Mouse (Mus musculus): ENCODE data around the gene Ppp1r37. TPM values are rescaled to one million over a fixed set of nuclear protein-coding genes. Genes with fewer than 3 reads are reported as not detected.

Ppp1r37 gene
- polyA plus RNA-seq, 1 experiment from 2014 or later: 37.8 TPM

DNA sequence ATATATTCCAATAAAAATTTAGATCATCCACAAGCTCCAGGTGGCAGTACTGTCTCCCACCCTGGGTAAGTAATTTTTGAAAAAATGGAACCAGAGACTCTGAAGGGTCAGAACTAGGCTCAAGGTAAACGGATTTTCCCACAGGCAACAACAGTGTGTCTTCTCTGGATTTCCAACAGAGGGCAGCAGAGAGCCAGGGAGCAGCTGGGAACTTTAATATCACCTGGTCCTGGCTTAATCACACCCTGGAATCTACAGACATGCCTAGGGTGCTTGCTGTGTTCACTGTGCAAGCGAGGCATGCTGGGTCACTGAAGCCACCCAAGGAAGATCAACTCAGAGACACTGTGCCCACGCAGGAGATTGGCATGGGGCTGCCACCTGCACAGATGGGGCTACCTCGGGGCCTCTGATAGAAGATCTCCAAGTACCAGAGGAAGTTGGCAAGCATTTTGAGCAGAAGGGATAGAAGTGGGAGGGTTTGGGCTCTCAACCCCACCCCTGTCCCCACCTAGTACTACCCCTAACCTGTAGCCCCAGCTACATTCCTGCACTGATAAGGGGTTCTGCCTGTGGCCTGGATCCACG is 59.3 kb downstream of the Ppp1r37 start:
- WGBS: 43% methylated on average over 5 of the region's 5 CpGs
- ATAC-seq: no peak
- Histone ChIP-seq H3K9me3 (replicated peaks; ENCODE audit: control insufficient read depth, low read length, poor library complexity, severe bottlenecking) (no peaks in the 10 kb centered on the region), H3K4me3 (ENCODE audit: low read depth, low read length) (no peak overlapping the region), H3K27me3 (ENCODE audit: control insufficient read depth, insufficient read depth, low read depth, low read length) (no peaks in the 10 kb centered on the region), H3K4me1 (ENCODE audit: control insufficient read depth, insufficient read depth, low read length) (peaks cover 9% of the 10 kb centered on the region; the same call in 1 of the 2 replicates), H3K27ac (ENCODE audit: low read length) (no peak overlapping the region), H3K9ac (ENCODE audit: low read depth, low read length) (no peak overlapping the region), H3K4me2 (ENCODE audit: low read length) (no peak overlapping the region), H3K36me3 (ENCODE audit: control insufficient read depth, insufficient read depth, low read length) (no peaks in the 10 kb centered on the region)

- H3K9me3 ChIP-seq (replicated peaks; ENCODE audit: control insufficient read depth, low read length, poor library complexity, severe bottlenecking): no peaks in the 10 kb centered on the region
- WGBS: 83% methylated on average over 4 of the region's 4 CpGs
- H3K9ac ChIP-seq (ENCODE audit: low read depth, low read length): no peak overlapping the region
- H3K27ac ChIP-seq (ENCODE audit: low read length): no peak overlapping the region
- H3K27me3 ChIP-seq (ENCODE audit: control insufficient read depth, insufficient read depth, low read depth, low read length): no peaks in the 10 kb centered on the region
- ATAC-seq: no peak
- H3K4me3 ChIP-seq (ENCODE audit: low read depth, low read length): no peak overlapping the region
- no peak overlapping the region for H3K4me2 ChIP-seq (ENCODE audit: low read length)
- H3K36me3 ChIP-seq (ENCODE audit: control insufficient read depth, insufficient read depth, low read length): no peaks in the 10 kb centered on the region
- peaks cover 2% of the 10 kb centered on the region; the same call in 1 of the 2 replicates for H3K4me1 ChIP-seq (ENCODE audit: control insufficient read depth, insufficient read depth, low read length)
Observed at GRCm38 (mm10) chr7:19501658-19502057, 61.2 kb downstream of the Ppp1r37 start.

DNA sequence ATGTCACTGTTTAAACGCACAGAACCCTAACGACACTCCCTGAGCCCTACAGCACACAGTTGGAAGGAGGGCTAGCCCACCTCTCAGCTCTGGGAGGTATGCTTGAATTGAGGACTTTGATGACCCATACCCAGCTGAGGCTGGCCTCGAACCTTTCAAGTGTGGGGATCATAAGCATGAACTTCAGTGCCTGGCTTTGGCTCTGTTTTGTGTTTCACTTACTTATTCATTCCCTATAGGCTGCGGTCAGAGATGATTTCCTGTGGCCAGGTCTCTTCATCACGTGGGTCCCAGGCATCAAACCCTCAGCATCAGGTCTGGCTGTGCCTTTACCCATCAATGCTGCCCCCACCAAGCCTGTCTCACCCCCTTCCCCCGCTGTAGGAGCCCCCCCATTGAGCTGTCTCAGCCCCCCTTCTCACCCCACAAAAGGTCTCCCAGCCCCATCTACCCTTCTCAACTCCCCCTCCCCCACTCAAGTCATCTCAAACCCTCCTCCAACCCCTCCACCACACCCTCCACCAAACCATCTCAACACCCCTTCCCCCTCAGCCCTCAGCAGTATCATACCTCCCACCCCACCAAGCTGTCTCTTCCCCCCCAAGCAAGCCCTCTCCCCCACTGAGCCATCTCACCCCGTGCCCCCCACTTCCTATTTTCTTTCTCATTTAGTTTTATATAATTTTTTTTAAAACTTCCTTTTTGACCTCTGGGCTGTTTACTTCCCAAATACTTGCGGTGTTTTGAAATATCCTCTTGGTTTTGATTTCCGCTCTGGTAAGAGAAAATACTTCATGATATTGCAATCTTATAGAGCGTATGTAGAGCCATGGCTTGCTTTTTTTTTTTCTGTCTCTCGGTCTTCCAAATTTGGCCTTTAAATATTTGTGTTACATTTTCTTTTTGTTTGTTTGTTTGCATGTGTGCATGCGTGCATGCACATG is 62.2 kb downstream of the Ppp1r37 start:
- no peak overlapping the region for H3K4me3 ChIP-seq (ENCODE audit: low read depth, low read length)
- no peaks in the 10 kb centered on the region for H3K9me3 ChIP-seq (replicated peaks; ENCODE audit: control insufficient read depth, low read length, poor library complexity, severe bottlenecking)
- H3K27ac ChIP-seq (ENCODE audit: low read length): no peak overlapping the region
- ATAC-seq: no peak
- no peaks in the 10 kb centered on the region for H3K36me3 ChIP-seq (ENCODE audit: control insufficient read depth, insufficient read depth, low read length)
- H3K9ac ChIP-seq (ENCODE audit: low read depth, low read length): no peak overlapping the region
- H3K4me1 ChIP-seq (ENCODE audit: control insufficient read depth, insufficient read depth, low read length): no peaks in the 10 kb centered on the region; the same call in 1 of the 2 replicates
- H3K27me3 ChIP-seq (ENCODE audit: control insufficient read depth, insufficient read depth, low read depth, low read length): no peaks in the 10 kb centered on the region
- H3K4me2 ChIP-seq (ENCODE audit: low read length): no peak overlapping the region
- 75% methylated on average over 12 of the region's 12 CpGs for WGBS

GRCm38 (mm10) chr7:19498326-19498725 is 64.5 kb downstream of the Ppp1r37 start:
- Histone ChIP-seq H3K4me1 (ENCODE audit: control insufficient read depth, insufficient read depth, low read length) (no peaks in the 10 kb centered on the region), H3K9ac (ENCODE audit: low read depth, low read length) (no peak overlapping the region), H3K27ac (ENCODE audit: low read length) (no peak overlapping the region), H3K4me3 (ENCODE audit: low read depth, low read length) (no peak overlapping the region), H3K9me3 (replicated peaks; ENCODE audit: control insufficient read depth, low read length, poor library complexity, severe bottlenecking) (no peaks in the 10 kb centered on the region), H3K36me3 (ENCODE audit: control insufficient read depth, insufficient read depth, low read length) (no peaks in the 10 kb centered on the region), H3K4me2 (ENCODE audit: low read length) (no peak overlapping the region), H3K27me3 (ENCODE audit: control insufficient read depth, insufficient read depth, low read depth, low read length) (no peaks in the 10 kb centered on the region)
- ATAC-seq: no peak
- WGBS: 97% methylated on average over 4 of the region's 4 CpGs

GRCm38 (mm10) chr7:19496214-19496555 is 66.7 kb downstream of the Ppp1r37 start:
- Histone ChIP-seq H3K4me3 (ENCODE audit: low read depth, low read length) (no peak overlapping the region), H3K27ac (ENCODE audit: low read length) (no peak overlapping the region), H3K36me3 (ENCODE audit: control insufficient read depth, insufficient read depth, low read length) (no peaks in the 10 kb centered on the region), H3K9me3 (replicated peaks; ENCODE audit: control insufficient read depth, low read length, poor library complexity, severe bottlenecking) (no peaks in the 10 kb centered on the region), H3K9ac (ENCODE audit: low read depth, low read length) (no peak overlapping the region), H3K27me3 (ENCODE audit: control insufficient read depth, insufficient read depth, low read depth, low read length) (peaks cover 6% of the 10 kb centered on the region), H3K4me1 (ENCODE audit: control insufficient read depth, insufficient read depth, low read length) (no peaks in the 10 kb centered on the region; the same call in 1 of the 2 replicates), H3K4me2 (ENCODE audit: low read length) (no peak overlapping the region)
- ATAC-seq: no peak
- 61% methylated on average over 5 of the region's 5 CpGs for WGBS

- no peaks in the 10 kb centered on the region; the same call in 1 of the 2 replicates for H3K4me1 ChIP-seq (ENCODE audit: control insufficient read depth, insufficient read depth, low read length)
- peaks cover 11% of the 10 kb centered on the region for H3K27me3 ChIP-seq (ENCODE audit: control insufficient read depth, insufficient read depth, low read depth, low read length)
- H3K4me2 ChIP-seq (ENCODE audit: low read length): no peak overlapping the region
- WGBS: 73% methylated on average over 20 of the region's 20 CpGs
- H3K27ac ChIP-seq (ENCODE audit: low read length): no peak overlapping the region
- H3K9ac ChIP-seq (ENCODE audit: low read depth, low read length): no peak overlapping the region
- ATAC-seq: no peak
- no peaks in the 10 kb centered on the region for H3K36me3 ChIP-seq (ENCODE audit: control insufficient read depth, insufficient read depth, low read length)
- H3K4me3 ChIP-seq (ENCODE audit: low read depth, low read length): no peak overlapping the region
- no peaks in the 10 kb centered on the region for H3K9me3 ChIP-seq (replicated peaks; ENCODE audit: control insufficient read depth, low read length, poor library complexity, severe bottlenecking)
Observed at GRCm38 (mm10) chr7:19495521-19496213, 67.2 kb downstream of the Ppp1r37 start.

GRCm38 (mm10) chr7:19494751-19495474 is 68.0 kb downstream of the Ppp1r37 start:
- H3K27me3 ChIP-seq (ENCODE audit: control insufficient read depth, insufficient read depth, low read depth, low read length): peaks cover 18% of the 10 kb centered on the region
- ATAC-seq: no peak
- H3K4me1 ChIP-seq (ENCODE audit: control insufficient read depth, insufficient read depth, low read length): no peaks in the 10 kb centered on the region; the same call in 1 of the 2 replicates
- no peaks in the 10 kb centered on the region for H3K36me3 ChIP-seq (ENCODE audit: control insufficient read depth, insufficient read depth, low read length)
- H3K9me3 ChIP-seq (replicated peaks; ENCODE audit: control insufficient read depth, low read length, poor library complexity, severe bottlenecking): no peaks in the 10 kb centered on the region
- H3K9ac ChIP-seq (ENCODE audit: low read depth, low read length): no peak overlapping the region
- H3K4me3 ChIP-seq (ENCODE audit: low read depth, low read length): no peak overlapping the region
- H3K27ac ChIP-seq (ENCODE audit: low read length): no peak overlapping the region
- WGBS: 87% methylated on average over 25 of the region's 25 CpGs
- H3K4me2 ChIP-seq (ENCODE audit: low read length): no peak overlapping the region

DNA sequence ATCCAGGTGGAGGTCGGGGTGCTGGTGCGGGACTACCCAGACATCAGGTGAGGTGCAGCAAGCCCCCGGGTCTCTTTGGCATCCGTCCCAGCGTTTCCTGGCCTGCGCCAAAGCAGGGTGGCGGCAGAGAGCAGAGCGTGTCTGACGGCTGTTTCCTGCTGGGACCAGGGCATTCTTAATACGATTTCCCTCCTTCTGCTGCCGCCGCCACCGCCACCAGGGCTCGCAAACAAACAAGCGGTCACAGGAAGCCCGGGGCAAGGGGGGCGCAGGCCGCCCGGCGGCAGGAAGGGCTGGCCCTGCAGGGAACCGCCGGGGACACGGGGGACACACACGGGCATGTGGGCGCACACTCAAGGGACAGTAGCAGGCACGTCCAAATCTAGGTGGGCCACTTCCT is 71.1 kb downstream of the Ppp1r37 start:
- WGBS: 1% methylated on average over 25 of the region's 26 CpGs
- Histone ChIP-seq H3K4me3 (ENCODE audit: low read depth, low read length) (no peak overlapping the region), H3K4me2 (ENCODE audit: low read length) (peak overlapping the region; percentile 39)

More for the DNA sequence above, 71.1 kb downstream of the Ppp1r37 start:
- no peak overlapping the region for H3K27ac ChIP-seq (ENCODE audit: low read length)
- no peak overlapping the region; the same call in 1 of the 2 replicates for H3K9ac ChIP-seq (ENCODE audit: low read depth, low read length)
- no peaks in the 10 kb centered on the region for H3K36me3 ChIP-seq (ENCODE audit: control insufficient read depth, insufficient read depth, low read length)
- no peak for ATAC-seq
- H3K4me1 ChIP-seq (ENCODE audit: control insufficient read depth, insufficient read depth, low read length): peaks cover 4% of the 10 kb centered on the region
- H3K27me3 ChIP-seq (ENCODE audit: control insufficient read depth, insufficient read depth, low read depth, low read length): peaks cover 43% of the 10 kb centered on the region
- no peaks in the 10 kb centered on the region for H3K9me3 ChIP-seq (replicated peaks; ENCODE audit: control insufficient read depth, low read length, poor library complexity, severe bottlenecking)
